Mouse (Mus musculus) kidney, adult 8-10 months (tissue): ENCODE measurements around the gene Atp23.
"Not testable (repeated sequence)": the region's sequence is repeated elsewhere in the genome, so short reads cannot be mapped to it uniquely, and the experiment has no call there.

Source experiments
- DNase-seq, 2 experiments: peaks; one replicate each; pipeline ENCODE4 v3.0.0; 2022

Atp23 gene

GRCm38 (mm10) chr10:126906811-126907210 lies 5.7 kb upstream of the Atp23 start:
- DNase-seq = no peak

- DNase-seq = peak; percentile 94
Observed at GRCm38 (mm10) chr10:126905650-126906075, 4.5 kb upstream of the Atp23 start.

- no peak for DNase-seq
Observed at GRCm38 (mm10) chr10:126905086-126905485, 3.9 kb upstream of the Atp23 start.

- DNase-seq = no peak
Observed at GRCm38 (mm10) chr10:126904221-126904620, 3.1 kb upstream of the Atp23 start.

- no peak for DNase-seq
Observed at GRCm38 (mm10) chr10:126901488-126901843, 311 bp upstream of the Atp23 start.

- DNase-seq = no peak
Observed at GRCm38 (mm10) chr10:126895891-126896290, 5.3 kb downstream of the Atp23 start.

GRCm38 (mm10) chr10:126894061-126894460 lies 7.1 kb downstream of the Atp23 start:
- DNase-seq = no peak

GRCm38 (mm10) chr10:126893145-126893544 lies 8.0 kb downstream of the Atp23 start:
- no peak for DNase-seq

- no peak for DNase-seq
Observed at GRCm38 (mm10) chr10:126873755-126874154, 27.4 kb downstream of the Atp23 start.

GRCm38 (mm10) chr10:126872256-126872655 lies 28.9 kb downstream of the Atp23 start:
- DNase-seq = no peak

GRCm38 (mm10) chr10:126869372-126870318 lies 31.5 kb downstream of the Atp23 start:
- peak; percentile 43 to 68 for DNase-seq

GRCm38 (mm10) chr10:126865284-126865683 lies 35.9 kb downstream of the Atp23 start:
- DNase-seq = no peak

GRCm38 (mm10) chr10:126862193-126862592 lies 39.0 kb downstream of the Atp23 start:
- DNase-seq = no peak

- peak in 1 of 2 experiments; percentile 39 for DNase-seq
Observed at GRCm38 (mm10) chr10:126853286-126853685, 47.9 kb downstream of the Atp23 start.

GRCm38 (mm10) chr10:126845309-126845911 lies 55.7 kb downstream of the Atp23 start:
- DNase-seq = no peak

GRCm38 (mm10) chr10:126844689-126845088 lies 56.5 kb downstream of the Atp23 start:
- peak in 1 of 2 experiments; percentile 4 for DNase-seq

- no peak for DNase-seq
Observed at GRCm38 (mm10) chr10:126840266-126840665, 60.9 kb downstream of the Atp23 start.

GRCm38 (mm10) chr10:126833006-126833405 lies 68.1 kb downstream of the Atp23 start:
- DNase-seq = no peak

- DNase-seq = no peak
Observed at GRCm38 (mm10) chr10:126831329-126831728, 69.8 kb downstream of the Atp23 start.

- DNase-seq = no peak
Observed at GRCm38 (mm10) chr10:126828618-126829017, 72.5 kb downstream of the Atp23 start.

GRCm38 (mm10) chr10:126827941-126828593 lies 73.1 kb downstream of the Atp23 start:
- DNase-seq = no peak

- DNase-seq = no peak
Observed at GRCm38 (mm10) chr10:126826982-126827381, 74.2 kb downstream of the Atp23 start.

GRCm38 (mm10) chr10:126826216-126826615 lies 74.9 kb downstream of the Atp23 start:
- not testable (repeated sequence) for DNase-seq

GRCm38 (mm10) chr10:126822418-126822817 lies 78.7 kb downstream of the Atp23 start:
- DNase-seq = no peak
